Mouse (Mus musculus) hindbrain, embryonic 12.5 days (tissue): Measurements from ENCODE around the gene Mybbp1a. TPM values are rescaled to one million over a fixed set of nuclear protein-coding genes. Genes with fewer than 3 reads are reported as not detected.

ENCODE experiments used
- polyA plus RNA-seq: library from polyadenylated mRNA; unstranded; fragments of >200 nt; fragmentation: Nextera tagmentation; extraction: Ambion mirVana; gene quantifications from 2 replicates; pipeline ENCODE4 v1.2.1, GENCODE M21; 2016

The Mybbp1a gene
- polyA plus RNA-seq, 1 experiment from 2014 or later: 112 TPM

Other genes with a start within 250 kb of the Mybbp1a start
- 0.91 and 1.1 TPM in 2 replicates for gene Gm43951, start 234.5 kb upstream of the Mybbp1a start, polyA plus RNA-seq
- 19.6 and 19.9 TPM in 2 replicates for gene 4933427D14Rik, start 233.9 kb upstream of the Mybbp1a start, polyA plus RNA-seq
- gene Txndc17, start 233.8 kb upstream of the Mybbp1a start, polyA plus RNA-seq: 159 and 167 TPM in 2 replicates
- gene Med31, start 225.8 kb upstream of the Mybbp1a start, polyA plus RNA-seq: 49.6 and 57.6 TPM in 2 replicates
- 0.36 and 0.52 TPM in 2 replicates for gene Slc13a5, start 174.1 kb upstream of the Mybbp1a start, polyA plus RNA-seq
- gene Xaf1, start 139.7 kb upstream of the Mybbp1a start, polyA plus RNA-seq: 1.9 and 2.6 TPM in 2 replicates
- gene Fbxo39, start 126.9 kb upstream of the Mybbp1a start, polyA plus RNA-seq: not detected in 2 replicates
- gene Tekt1, start 78.9 kb upstream of the Mybbp1a start, polyA plus RNA-seq: 6.6 and 7.9 TPM in 2 replicates
- gene Smtnl2, start 29.6 kb upstream of the Mybbp1a start, polyA plus RNA-seq: 14.5 and 15.3 TPM in 2 replicates
- 0.32 TPM in 1 of 2 replicates, not detected in the other for gene Ggt6, start 5.8 kb upstream of the Mybbp1a start, polyA plus RNA-seq
- 8.8 and 9.3 TPM in 2 replicates for gene Spns2, start 48.5 kb downstream of the Mybbp1a start, polyA plus RNA-seq
- gene Spns3, start 109.2 kb downstream of the Mybbp1a start, polyA plus RNA-seq: 0.15 TPM in 1 of 2 replicates, not detected in the other
- gene Ube2g1, start 165.9 kb downstream of the Mybbp1a start, polyA plus RNA-seq: 115 and 123 TPM in 2 replicates
- gene Ankfy1, start 248.7 kb downstream of the Mybbp1a start, polyA plus RNA-seq: 33.4 and 35.0 TPM in 2 replicates